Mouse (Mus musculus): Measurements from ENCODE around the gene Ern2.

Gene Ern2

DNA sequence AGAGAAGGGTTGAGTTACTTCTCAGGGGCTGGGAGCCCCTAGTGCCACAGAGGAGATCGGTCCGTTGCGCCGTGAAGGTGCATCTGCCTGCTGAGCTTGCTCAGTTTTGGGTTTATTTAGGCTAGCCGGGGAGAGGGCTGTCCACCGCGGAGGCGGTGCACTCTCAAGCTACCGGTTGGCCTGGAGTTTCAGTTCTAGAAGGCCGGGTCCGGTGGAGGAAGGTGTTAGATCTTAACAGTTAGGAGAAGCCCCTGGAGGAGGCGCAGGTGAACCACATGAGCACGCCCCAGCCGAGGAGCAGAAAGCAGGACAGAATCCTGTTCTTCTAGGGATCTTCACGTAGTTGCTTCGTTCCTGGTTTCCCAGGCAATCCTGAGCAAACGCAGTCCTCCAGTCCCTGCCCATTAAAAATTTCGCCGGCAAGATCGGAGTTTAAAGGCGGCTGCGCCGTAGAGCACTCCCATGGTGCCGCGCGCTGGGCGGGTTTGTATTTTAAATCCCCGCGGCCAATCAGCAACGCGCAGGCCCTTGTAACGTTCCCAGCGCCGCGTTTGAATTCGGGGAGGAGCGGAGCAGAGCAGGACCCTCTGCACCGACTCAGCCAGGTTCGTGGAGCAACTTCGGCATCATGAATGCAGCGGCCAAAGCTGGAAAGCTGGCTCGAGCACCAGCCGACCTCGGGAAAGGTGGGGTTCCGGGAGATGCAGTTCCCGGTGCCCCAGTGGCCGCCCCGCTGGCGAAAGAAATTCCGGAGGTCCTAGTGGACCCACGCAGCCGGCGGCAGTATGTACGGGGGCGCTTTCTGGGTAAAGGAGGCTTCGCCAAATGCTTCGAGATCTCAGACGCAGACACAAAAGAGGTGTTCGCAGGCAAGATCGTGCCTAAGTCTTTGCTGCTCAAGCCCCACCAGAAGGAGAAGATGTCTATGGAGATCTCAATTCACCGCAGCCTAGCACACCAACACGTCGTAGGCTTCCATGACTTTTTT, 26.8 kb downstream of the Ern2 start, which contains the start of gene Plk1:
Plk1 (plus strand) TSS at position 525 of the 988 bp plus-strand sequence.
- peak; percentile 91 for DNase-seq (ENCODE audit: low read depth)

DNA sequence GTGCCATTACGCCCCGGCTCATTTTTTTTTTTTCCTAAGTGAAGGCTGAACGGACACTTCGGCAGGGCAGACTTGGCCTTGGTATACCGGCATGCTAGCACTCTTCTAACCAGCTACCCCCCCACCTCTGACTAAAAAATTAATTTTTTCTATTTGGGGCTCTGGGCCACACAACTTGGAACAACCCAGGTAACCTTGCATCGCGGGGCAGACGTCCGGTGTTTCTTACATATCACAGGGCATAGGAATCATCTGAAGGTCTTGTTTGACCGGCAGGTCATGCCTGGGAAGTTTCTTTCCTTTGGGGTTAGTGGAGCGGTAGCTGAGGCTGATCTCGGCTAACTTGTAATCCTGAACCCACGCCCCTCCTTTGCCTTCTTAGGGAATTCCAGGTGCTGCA, 27.5 kb downstream of the Ern2 start:
- DNase-seq (ENCODE audit: low read depth) = no peak

DNA sequence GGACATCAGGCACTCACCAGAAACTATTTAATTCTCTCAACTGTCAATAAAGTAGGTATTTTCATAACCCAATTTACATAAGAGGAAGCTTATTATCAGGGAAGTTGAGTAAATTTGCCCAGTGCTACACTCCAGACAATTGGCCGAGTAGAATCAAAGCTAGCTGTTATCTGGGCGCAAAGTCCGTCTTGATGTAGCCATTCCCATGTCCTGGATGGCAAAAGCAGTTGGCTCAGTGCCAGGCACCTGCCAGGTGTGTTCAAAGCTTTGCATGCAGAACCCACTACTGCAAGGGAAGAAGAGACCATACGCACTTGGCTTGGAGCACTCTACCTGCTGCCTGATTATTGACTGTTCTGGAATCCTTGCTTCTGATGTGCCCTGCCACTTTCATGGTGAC, 33.5 kb downstream of the Ern2 start:
- no peak for DNase-seq (ENCODE audit: low read depth)

- no peak for DNase-seq (ENCODE audit: low read depth)
Observed at GRCm38 (mm10) chr7:122140991-122141390, 45.0 kb downstream of the Ern2 start.

DNA sequence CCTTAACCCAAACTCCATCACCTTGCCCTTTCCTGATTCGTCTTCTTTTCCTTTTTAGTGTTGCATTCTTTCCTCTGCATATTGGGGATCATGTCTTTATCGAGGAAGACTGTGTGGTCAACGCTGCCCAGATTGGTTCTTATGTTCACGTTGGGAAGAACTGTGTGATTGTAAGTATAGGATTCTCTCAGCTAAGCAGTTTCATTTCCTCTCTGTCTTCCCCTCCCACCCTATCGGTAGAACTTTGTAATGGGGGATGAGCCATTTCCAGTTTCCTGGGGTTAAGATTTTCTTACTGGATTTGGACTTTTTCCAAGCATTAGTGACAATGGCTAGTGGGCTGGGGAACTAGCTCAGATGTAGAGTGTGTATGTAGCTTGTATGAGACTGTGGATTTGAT, 47.8 kb downstream of the Ern2 start:
- DNase-seq (ENCODE audit: low read depth) = no peak

DNA sequence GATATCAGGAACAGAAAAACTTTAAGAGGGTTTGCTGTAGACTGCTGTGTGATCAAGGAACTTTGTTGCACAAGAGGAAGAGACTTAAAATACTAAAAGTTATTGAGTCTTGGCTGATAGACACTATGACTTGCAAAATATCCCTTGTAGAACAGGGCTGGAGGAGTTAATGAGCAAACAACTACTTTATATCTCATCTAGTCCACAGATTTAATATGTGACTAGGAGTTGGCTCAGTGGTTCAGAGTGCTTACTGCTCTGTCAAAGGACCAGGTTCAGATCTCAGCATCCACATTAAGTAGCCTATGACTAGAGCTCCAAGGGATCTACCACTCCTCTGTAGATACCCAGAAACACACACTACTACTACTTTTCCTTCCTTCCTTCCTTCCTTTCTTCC, 48.9 kb downstream of the Ern2 start:
- no peak for DNase-seq (ENCODE audit: low read depth)

GRCm38 (mm10) chr7:122135070-122135469, 50.9 kb downstream of the Ern2 start:
- peak; percentile 54 for DNase-seq (ENCODE audit: low read depth)

DNA sequence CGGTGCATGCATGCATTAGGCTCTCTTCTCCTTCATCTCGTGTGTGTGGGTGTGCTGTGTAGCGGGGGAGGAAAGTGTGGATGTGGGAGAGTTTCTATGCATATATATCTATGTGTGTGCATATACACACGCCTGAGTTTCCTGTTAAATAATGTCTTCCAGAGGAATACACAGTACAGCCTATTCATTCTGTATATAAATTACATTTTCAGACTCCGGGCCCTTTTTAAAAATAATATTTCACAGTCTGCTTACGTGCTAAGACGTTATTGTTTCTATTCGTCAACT, 52.7 kb downstream of the Ern2 start:
- no peak for DNase-seq (ENCODE audit: low read depth)

- DNase-seq (ENCODE audit: low read depth) = peak; percentile 97
Observed at GRCm38 (mm10) chr7:122132497-122133337, 53.3 kb downstream of the Ern2 start, which contains the start of the genes Palb2 and Dctn5. Gene Palb2 (minus strand): TSS chr7:122132985. Gene Dctn5 (plus strand): TSS chr7:122133041.

- DNase-seq (ENCODE audit: low read depth) = no peak
Observed at GRCm38 (mm10) chr7:122131834-122132233, 54.2 kb downstream of the Ern2 start.

DNA sequence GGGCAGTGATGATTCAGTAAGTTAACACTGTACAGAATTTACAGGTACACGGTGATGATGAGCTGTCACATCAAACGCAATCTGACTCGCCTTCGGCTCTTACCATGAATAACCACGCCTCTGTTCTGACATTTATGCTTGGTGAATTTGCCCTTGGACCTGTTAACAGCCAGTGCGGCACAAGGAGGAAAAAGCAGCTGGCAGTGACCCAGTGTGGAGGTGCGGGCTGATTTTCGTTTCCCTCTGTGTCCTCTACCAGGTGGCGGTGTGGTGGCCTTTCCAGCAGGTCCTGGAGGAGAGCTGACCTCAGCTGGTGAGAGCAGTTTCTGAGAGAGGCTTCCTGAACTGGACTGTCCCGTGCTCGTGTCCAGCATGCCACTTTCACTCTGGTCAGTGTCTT, 59.1 kb downstream of the Ern2 start:
- no peak for DNase-seq (ENCODE audit: low read depth)

DNA sequence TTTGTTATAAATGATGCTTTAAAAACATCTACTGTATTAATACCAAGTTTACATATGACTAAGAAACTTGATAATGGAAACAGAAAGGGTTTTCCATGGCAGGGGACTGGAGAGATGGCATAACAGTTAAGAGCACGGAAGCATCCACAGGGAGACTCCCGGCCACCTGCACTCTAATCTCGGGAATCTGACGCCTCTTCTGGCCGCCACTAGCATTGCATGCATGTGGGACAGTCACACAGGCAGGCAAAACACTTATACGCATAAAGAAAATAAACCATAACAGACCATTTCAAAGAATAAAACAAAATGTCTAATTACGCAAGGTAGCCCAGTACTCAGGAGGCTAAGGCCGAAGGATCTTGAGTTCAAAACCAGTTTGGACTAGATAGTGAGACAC, 60.4 kb downstream of the Ern2 start:
- DNase-seq (ENCODE audit: low read depth) = no peak

DNA sequence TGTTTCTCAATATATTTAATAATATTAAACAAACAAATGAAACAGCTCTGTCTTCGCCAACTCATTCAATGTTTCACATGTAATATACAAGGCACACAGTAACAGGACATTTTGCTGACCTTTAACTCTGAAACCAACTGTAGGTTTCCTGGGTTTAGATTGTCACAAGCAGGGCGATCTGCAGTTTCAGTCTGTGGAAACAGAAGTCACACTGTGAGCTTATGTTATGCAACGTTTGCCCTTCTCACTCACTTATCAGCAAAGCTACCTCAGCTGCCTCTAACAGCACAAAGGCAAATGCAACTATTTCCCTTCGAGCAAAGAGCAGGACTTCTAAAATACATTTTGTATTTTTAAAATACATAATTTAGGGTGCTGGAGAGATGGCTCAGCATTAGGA, 62.5 kb downstream of the Ern2 start:
- DNase-seq (ENCODE audit: low read depth) = no peak

Measured in NIH3T3 (cell line).